Mouse (Mus musculus): Measurements from ENCODE around the gene Gm5795. TPM values are rescaled to one million over a fixed set of nuclear protein-coding genes. Genes with fewer than 3 reads are reported as not detected.
"Not testable (repeated sequence)": the region's sequence is repeated elsewhere in the genome, so short reads cannot be mapped to it uniquely, and the experiment has no call there.

Gene Gm5795
- polyA plus RNA-seq (2015; fragmentation: Nextera tagmentation; extraction: Ambion mirVana): 0.31 TPM in 1 of 2 replicates, not detected in the other

DNA sequence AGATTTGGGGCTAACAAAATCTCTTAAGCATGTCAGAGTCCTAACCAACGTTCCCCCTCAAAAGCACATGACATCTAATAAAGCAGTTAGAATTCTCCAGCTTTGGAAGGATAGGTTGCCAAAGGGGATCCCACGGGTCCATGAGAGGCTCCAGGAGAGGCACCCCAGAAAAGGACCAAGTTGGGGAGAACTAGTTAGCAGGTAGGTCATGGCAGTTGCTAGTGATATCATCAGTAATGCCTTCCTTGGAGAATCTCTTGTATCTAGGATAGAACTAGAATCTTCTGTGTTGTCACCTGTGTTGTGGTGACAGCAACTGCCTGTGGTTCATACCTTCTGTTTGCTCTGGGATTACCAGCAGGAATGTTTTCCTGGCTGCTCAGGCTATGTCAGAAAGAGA lies at the start of gene Gm5795:
Gene Gm5795 (plus strand): TSS at position 301 of the 400 bp plus-strand sequence.
- not testable (repeated sequence) for H3K36me3 ChIP-seq; ATAC-seq (ENCODE audit: low read depth); H3K4me1 ChIP-seq (replicated peaks); H3K9ac ChIP-seq; H3K9me3 ChIP-seq; H3K4me3 ChIP-seq; H3K27me3 ChIP-seq; H3K27ac ChIP-seq (replicated peaks); H3K4me2 ChIP-seq
- WGBS: no CpG with 5 or more reads among the region's 2 CpGs

DNA sequence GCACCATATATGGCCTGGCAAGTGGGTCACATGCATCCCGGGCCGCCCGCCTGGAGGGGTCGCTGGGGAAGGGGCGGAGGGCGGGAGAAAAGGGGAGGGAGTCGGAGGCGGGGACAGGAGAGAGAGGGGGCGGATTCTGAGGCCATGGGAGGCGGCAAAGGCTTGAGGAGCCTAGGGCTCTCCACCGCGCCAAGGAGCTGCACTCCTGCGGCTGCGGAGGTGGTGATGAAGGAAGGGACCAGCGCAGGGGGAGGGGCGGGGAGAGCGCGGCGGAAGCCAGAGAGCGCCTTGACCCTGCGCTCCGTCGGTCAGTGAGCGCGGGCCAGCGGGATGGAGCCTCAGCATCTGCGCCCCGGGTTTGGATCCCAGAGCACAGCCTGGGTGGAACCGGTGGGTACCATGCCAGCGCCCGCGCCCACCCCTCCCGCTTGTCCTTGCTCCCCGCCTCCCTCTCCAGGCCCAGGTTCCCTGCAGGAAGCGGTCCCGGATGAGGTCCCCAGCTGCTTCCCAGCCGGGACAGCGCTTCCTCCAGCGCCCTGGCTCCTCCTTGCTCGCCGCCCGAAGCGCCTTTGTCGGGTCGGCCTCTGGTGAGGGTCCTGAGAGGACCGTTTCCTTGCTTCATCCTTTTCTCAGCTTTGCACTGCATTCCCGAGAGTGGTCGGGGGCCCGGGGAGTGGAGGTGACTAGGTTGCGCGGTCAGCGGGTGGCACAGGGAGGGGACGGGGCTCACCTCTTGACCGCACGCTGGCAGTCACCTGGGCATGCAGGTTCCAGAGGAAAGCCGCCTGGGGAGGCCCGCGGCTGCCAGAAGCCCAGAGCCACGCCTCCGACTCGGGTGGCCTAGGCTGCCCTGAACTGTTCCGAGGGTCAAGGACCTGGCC lies 20.5 kb downstream of the Gm5795 start, which contains the start of gene D830030K20Rik:
Gene D830030K20Rik (plus strand): TSS at position 217 of the 881 bp plus-strand sequence.
- WGBS: 0% methylated on average over 22 of the region's 62 CpGs
- ATAC-seq (ENCODE audit: low read depth): peak; percentile 79
- not testable (repeated sequence) for H3K9me3 ChIP-seq; H3K4me1 ChIP-seq (replicated peaks); H3K27ac ChIP-seq (replicated peaks); H3K36me3 ChIP-seq; H3K27me3 ChIP-seq
- peak within 1 kb of the TSS; percentile 72 for H3K9ac ChIP-seq
- H3K4me2 ChIP-seq: peak within 1 kb of the TSS; percentile 74
- peak within 1 kb of the TSS; percentile 55 for H3K4me3 ChIP-seq

DNA sequence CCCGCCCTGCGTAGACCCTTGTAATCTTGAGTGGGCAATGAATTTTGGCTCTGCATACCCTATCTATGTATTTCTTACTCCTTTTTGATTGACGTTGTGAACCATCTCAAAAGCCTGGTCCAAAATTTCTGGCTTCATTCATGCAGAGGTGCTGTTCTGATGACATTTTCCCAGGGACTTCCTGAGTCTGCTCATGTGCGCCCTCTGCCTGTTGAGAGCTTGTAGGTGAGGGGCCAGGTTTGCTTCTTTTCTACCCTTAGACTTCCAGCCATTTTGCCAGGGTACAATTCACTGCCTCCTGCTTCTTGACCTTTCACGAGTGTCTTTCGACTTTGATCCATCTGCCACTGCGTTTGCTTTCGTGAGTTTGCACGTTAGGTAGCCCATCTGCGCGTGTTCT lies 21.3 kb downstream of the Gm5795 start:
- WGBS: 11% methylated on average over 9 of the region's 11 CpGs
- H3K4me2 ChIP-seq: peak overlapping the region; percentile 27

More for the DNA sequence above, 21.3 kb downstream of the Gm5795 start:
- not testable (repeated sequence) for H3K9ac ChIP-seq; H3K9me3 ChIP-seq; ATAC-seq (ENCODE audit: low read depth); H3K4me3 ChIP-seq; H3K27ac ChIP-seq (replicated peaks); H3K4me1 ChIP-seq (replicated peaks); H3K27me3 ChIP-seq; H3K36me3 ChIP-seq

Other genes with a start within 250 kb of the Gm5795 start
- not detected in 2 replicates for gene Gm2888, start 158.3 kb upstream of the Gm5795 start, polyA plus RNA-seq (2015; fragmentation: Nextera tagmentation; extraction: Ambion mirVana)
- 9.0 and 10.5 TPM in 2 replicates for gene Gm2897, start 139.0 kb upstream of the Gm5795 start, polyA plus RNA-seq (2015; fragmentation: Nextera tagmentation; extraction: Ambion mirVana)
- not detected in 2 replicates for gene Gm10340, start 54.3 kb upstream of the Gm5795 start, polyA plus RNA-seq (2015; fragmentation: Nextera tagmentation; extraction: Ambion mirVana)
- gene D830030K20Rik, start 20.2 kb downstream of the Gm5795 start, polyA plus RNA-seq (2015; fragmentation: Nextera tagmentation; extraction: Ambion mirVana): 21.3 and 25.5 TPM in 2 replicates
- gene Gm2956, start 144.4 kb downstream of the Gm5795 start, polyA plus RNA-seq (2015; fragmentation: Nextera tagmentation; extraction: Ambion mirVana): not detected in 2 replicates
- not detected in 2 replicates for gene Gm10413, start 206.8 kb downstream of the Gm5795 start, polyA plus RNA-seq (2015; fragmentation: Nextera tagmentation; extraction: Ambion mirVana)
- gene Gm10409, start 224.4 kb downstream of the Gm5795 start, polyA plus RNA-seq (2015; fragmentation: Nextera tagmentation; extraction: Ambion mirVana): 11.6 and 12.3 TPM in 2 replicates
- 5.0 and 6.3 TPM in 2 replicates for gene Gm3005, start 239.8 kb downstream of the Gm5795 start, polyA plus RNA-seq (2015; fragmentation: Nextera tagmentation; extraction: Ambion mirVana)